Mouse (Mus musculus): ENCODE data around the gene Itsn2.
"Not testable (repeated sequence)": the region's sequence is repeated elsewhere in the genome, so short reads cannot be mapped to it uniquely, and the experiment has no call there.

Gene Itsn2

DNA sequence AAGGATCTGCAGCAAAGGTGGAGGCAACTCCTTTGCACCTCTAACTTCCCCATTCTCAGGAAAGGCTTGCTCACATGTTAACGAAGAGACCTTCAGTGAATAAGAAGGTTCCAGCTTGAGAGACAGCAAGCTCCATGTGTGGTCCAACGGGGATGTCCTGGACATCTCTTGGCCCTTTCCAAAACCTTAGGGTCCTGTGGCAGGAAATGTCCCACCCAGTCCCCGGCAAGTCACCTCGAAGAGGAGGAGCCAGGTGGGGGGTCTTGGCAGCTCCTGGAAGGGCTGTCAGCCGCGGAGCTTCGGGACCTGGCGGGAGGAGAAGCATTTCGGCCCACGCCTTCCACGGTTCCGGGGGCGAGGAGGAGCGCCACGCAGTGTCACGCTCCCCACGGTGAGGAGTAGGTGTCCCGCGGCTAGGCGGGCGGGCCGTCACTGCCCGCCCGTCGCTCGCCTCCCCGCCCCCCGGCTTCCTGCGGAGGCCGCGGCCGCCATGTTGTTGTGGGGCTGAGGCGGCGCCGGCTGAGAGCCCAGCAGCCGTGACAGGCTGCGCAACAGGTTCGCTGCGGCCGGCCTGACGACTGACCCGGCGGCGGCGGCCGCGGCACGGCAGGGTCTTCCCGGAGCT is at the start of gene Itsn2, which contains the start of gene Gm3625:
TSS of gene Itsn2 (plus strand) at position 98 of the 625 bp plus-strand sequence.
TSS of gene Gm3625 (minus strand) at position 387 of the 625 bp plus-strand sequence.
- DNase-seq (ENCODE audit: low read depth, low spot score) = peak; percentile 56

DNA sequence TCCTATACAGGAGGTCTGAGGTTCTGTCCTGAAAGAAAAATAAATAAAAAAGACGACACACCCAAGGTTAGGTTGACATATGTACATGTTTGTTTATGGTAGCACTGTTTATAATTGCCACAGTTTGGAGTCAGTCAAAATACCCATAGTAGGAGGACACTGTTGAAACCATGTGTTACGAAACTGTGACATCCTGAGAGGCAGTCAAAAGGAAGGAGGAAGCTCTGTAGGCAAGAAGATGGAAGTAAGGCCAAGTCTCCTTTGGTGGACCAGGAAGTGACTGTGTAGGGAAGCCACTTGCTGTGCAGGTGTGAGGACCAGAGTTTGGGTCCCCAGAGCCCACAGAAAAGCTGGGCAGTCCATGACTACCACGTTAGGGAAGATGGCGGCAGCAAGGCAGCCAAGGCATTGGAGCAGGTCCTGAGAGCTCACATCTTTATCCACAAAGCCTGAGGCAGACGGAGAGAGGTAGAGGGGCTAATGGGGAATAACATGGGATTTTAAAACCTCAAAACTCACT is 48.0 kb upstream of the Itsn2 start:
- no peak for DNase-seq (ENCODE audit: low read depth, low spot score)

DNA sequence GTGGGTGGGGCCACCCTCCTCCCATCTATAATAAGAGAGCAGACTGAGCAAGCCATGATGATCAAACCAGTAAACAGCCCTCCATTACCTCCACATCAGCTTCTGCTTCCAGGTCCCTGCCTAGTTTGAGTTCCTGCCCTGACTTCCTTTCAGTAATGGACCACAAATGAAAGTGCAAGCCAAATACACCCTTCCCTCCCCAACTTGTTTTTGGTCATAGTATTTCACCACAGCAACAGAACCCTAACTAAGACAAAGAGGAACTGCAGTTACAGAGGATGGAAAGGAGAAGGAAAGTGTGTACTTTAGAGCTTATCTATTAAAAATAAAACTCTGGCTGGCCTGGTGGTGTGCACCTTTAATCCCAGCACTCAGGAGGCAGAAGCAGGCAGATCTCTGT is 47.0 kb upstream of the Itsn2 start:
- DNase-seq (ENCODE audit: low read depth, low spot score) = no peak

DNA sequence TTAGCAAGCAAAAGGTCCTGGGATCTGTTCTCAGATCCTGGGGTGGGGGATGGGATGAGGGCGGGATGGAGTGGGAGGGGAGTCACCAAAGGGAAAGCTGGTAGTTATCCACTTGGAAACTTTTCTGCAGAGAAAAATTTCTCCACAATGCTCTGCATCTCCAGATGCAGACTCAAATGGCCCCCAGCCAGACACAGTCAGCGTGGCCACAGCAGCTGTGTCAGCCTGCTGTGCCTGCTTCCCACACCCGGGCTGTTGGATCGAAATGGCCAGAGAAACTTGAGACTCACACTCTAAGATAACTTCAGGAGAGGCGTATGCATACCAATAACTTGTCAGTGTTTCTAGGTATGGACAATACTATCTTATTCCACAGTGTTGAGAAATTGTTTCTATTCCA is 45.9 kb upstream of the Itsn2 start:
- no peak for DNase-seq (ENCODE audit: low read depth, low spot score)

DNA sequence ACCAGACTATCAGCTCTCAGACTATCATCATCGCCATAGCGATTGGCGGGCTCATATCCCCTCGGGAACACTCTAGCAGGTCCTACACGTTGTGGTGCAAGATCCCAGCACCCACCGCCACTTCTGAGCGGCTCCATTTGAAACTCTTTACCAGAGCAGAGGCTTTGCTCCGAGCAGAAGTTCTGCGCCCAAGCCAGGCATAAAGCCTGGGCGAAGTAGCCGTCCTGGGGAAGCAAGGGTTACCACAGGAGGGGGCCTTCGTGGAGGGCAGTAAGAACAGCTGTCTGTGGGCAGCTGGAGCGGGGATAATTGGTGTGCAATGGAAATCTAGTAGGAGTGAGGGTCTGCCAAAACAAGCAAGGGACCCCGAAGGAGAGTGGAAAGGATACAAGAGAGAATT is 44.9 kb upstream of the Itsn2 start:
- no peak for DNase-seq (ENCODE audit: low read depth, low spot score)

DNA sequence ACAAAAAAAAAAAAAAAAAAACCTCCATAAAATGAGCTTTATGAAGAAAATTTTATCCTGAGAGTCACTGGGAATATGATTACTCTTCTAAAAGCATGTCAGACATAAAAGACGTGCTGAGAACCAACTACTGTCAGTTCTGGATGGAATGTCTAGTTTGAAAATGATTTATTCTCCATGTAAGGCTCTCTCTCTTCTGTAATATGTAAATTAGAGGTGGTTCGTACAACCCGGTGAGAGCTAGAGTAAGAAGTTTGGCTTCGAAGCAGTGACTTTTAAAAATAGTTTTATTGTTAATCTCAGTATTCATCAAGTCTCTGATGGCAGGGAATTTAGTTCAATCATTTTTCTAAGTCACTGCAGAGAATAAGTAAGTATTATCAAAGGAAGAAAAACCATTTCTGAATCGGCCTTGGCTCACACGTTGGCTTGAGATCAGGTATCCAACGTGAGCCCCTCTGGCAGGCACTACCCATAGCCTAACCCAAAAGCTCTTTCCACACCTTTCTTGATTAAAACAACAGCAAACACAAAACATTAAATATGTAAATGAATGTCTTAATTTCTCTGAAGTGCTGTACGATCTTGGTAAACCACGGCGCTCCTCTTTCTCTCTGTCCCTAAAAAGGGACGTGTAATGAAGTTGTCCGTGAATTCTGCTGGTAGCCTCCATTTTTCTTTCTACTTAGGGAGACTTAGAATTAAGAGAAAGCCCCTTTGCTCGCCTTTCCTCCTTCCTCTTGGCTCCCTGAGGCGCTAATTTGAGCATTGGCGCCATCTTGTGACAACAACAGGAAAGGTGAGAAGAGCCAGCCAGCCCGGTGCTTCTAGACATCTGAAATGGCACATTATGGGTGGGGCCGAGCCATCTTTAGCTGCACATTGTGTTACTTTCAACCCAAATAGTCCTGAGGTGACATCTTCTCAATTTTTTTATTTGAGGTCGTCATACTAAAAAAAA is 44.1 kb upstream of the Itsn2 start:
- peak; percentile 67 for DNase-seq (ENCODE audit: low read depth, low spot score)

DNA sequence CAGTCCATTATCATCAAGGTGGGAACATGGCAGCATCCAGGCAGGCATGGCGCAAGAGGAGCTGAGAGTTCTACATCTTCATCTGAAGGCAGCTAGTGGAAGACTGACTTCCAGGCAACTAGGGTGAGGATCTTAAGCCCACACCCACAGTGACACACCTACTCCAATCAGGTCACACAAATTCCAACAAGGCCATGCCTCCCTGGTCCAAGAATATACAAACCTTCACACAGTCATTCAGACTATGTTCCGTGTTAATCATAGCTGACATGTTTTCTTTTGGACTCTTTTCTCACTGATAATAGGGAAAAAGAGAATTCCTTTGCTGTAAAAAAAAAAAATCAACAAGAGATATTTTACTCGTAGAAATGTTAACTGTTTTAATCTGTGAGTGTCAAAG is 38.7 kb upstream of the Itsn2 start:
- not testable (repeated sequence) for DNase-seq (ENCODE audit: low read depth, low spot score)

DNA sequence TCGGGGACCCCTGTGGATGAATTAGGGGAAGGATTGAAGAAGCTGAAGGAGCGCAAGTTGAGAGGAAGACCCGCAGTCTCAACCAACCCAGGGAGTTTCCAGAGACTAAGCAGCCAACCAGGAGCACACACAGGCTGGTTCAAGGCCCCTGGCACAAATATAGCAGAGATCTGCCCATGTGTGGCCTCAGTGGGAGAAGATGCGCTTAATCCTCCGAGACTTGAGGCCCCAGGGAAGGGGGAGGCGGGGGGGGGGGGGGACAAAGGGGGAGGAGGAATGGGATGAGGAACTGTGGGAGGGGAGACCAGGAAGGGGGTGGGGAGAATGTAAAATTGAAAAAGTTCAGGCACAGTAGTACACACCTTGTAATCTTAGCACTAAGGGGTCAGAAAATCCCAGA is 37.0 kb upstream of the Itsn2 start:
- no peak for DNase-seq (ENCODE audit: low read depth, low spot score)

DNA sequence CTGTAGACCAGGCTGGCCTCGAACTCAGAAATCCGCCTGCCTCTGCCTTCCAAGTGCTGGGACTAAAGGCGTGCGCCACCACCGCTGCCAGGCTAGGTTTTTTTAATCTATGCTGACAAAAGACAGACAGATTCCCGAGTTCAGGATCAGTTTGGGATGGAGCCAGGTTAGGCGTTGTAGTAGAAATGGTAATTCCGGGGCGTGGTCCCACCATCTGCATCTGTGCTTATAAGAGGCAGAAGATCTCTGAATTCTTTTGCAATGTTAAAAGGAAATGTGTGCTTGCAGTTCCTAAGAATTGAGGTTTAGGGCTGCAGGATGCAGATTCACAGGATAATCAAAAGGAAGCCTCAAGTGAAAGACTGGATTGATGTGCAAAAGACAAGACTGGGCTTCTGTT is 35.5 kb upstream of the Itsn2 start:
- no peak for DNase-seq (ENCODE audit: low read depth, low spot score)

DNA sequence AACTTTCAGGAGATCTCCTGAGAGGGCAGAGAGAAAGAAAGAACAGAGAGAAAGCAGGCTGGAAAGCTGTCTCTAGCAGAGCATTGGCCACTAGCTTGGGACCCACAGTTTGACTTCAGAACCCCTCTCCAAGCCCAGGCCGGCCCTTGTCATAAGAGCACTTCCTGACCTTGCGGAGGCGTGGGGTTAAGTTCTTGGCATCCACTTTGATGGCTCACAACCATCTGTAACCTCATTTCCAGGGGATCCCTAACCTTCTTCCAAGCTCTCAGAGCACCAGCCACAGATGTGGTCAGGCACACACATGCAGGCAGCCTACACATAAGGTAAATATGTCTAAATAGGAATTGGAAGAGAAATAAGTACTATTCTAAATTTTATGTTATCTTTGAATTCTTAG is 35.0 kb upstream of the Itsn2 start:
- DNase-seq (ENCODE audit: low read depth, low spot score) = no peak

DNA sequence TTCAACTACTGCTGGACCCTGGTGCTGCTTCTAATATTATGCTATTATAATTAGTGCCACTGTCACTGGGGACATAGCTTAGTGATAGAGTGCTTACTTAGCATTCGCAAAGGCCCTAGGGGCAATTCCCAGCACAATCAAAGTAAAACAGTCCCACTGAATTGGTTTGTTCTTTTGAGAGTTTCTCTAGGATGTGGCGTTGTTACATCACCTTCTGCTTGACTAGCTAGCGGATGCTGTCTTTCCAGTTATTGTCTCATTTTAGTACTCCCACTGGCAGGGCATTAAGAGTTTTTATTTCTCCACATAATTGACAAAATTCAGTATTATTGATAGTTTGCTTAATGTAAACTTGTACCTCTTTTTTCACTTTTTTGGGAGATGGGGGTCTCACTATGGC is 34.4 kb upstream of the Itsn2 start:
- DNase-seq (ENCODE audit: low read depth, low spot score) = no peak

DNA sequence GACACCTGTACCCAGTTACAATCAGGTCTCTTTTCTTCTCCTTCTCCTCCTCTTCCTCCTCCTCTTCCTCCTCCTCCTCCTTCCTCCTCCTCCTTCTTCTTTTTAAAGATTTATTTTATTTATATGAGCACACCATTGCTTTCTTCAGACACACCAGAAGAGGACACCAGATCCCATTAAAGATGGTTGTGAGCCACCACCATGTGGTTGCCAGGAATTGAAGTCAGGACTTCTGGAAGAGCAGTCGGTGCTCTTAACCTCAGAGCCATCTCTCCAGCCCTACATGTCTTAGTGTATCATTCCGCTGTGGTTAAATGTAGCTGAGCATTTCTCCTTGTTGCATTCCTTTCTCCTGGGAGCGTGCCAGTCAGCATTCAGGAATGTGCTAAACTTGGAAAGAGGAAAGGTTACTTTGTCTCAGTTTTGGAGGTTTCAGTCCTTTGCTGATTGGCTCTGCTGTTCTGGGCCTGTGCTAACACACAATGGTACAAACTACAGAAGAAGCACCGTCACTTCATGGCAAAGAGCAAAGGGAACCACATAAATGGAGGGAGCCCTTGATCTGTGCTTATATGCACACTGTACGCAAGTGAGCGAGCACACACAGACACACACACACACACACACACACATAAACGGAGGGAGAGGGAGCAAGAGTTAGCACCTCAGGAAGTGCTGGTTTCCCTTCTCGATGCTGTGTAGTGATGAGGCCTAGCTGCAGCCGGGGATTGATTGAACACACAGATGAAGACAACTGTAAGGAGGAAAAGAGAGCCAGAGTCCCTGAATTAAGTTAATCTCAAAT is 33.8 kb upstream of the Itsn2 start:
- DNase-seq (ENCODE audit: low read depth, low spot score) = no peak

DNA sequence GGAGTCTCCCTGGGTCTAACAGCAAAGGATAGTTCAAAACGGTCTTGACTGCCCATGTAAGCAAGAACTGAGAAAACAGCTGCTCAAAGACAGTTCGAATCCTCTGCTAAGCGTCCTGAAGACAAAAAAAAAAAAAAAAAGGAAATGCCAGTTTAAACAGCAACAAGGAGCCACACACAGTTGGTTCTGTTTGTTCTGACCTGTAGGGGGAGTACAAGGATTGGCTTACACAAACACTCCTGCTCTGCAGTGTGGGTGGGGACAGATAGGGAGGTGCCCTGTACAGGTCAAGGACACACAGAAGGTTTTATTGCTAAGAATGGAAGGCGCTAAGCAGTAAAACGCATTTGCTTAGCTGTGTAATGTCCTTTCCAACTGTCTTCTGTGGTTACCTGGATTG is 20.6 kb upstream of the Itsn2 start:
- peak; percentile 81 for DNase-seq (ENCODE audit: low read depth, low spot score)

DNA sequence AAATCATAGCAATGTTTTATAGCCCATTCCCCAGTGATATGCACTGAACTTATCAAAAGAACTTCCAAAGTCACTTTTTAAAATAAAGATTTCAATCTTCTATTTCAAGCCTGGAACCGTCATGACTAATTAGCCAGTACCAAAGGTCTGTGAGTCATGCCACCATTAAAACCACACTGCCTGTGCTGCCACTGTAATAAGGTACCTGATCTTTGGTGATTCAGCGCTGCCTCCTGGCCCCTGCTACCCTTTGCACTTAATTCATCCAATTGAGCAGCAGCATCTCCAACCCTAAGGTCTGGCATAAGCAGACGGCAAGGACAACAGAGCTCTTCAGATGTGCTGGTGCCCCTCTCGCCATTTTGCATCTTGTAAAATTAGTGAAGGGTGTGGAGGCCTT is 18.4 kb upstream of the Itsn2 start:
- no peak for DNase-seq (ENCODE audit: low read depth, low spot score)

DNA sequence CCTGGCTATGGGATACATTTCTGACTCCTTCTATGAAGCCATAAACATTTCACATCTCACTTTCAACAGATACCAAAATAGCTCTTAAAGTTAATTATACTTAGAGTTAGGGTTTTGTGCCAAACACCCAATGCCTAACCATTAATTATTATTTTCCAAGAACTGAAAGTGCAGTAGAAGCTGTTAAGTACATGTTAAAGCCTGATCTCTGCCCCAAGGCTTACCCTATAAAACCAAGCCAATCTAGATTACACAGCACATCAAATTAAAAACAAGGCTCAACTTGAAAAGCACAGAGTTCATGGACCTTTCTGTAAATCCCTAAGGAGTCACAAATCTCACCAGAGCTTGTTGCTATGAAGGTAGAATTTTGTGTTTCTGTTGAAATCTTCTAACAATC is 10.1 kb upstream of the Itsn2 start:
- DNase-seq (ENCODE audit: low read depth, low spot score) = no peak

DNA sequence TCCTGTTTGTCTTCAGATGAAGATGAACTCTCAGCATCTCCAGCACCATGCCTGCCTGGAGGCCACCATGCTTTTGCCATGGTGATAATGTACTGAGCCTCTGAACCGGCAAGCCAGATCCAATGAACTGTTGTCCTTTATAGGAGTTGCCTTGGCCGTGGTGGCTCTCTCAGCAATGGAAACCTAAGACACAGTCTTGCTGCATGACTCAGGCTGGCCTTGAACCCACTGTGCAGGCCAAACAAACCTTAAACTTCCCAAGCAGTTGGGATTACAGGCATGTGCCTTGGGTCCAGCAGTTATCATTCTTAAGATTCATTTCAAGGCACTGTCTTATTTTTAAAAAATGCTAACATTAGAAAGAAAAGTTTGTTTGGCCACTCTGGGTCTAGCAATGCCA is 4.6 kb upstream of the Itsn2 start:
- DNase-seq (ENCODE audit: low read depth, low spot score) = no peak

DNA sequence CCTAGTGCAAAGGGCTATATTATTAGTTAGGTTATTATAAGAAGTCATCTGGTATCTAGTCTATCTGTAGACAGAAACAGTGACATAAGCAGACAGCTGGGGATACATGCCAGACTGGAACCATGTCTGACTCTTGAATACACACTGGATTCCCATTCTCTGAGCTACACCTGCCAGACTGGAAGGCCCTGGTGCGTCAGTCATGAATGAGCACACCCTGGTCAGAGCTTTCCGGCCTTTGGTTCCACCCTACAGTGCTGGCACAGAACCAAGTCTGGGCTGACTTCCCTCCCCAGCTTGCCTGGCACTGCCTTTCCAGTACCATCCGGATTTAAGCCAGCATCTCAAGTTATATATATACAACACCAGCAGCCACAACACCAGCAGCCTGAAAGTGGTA is 3.8 kb upstream of the Itsn2 start:
- no peak for DNase-seq (ENCODE audit: low read depth, low spot score)

DNA sequence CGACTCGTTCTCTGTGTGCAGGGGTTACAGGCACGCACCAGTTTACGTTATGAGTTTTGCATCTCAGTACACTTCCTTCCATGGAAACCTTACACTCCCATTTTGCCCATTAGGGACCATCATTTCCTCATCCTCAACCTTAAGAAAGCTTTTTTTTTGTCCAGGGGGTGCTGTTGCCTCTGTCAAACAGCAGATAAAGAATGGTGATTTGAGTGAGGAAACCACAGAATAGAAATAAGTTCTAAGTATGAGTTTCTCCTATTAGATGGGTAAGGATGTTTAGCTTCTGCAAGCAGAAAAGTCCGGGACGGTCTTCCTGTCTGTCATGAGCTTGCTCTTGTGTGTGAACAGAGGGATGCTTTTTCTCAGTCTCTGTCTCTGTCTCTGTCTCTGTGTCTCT is 413 bp upstream of the Itsn2 start:
- no peak for DNase-seq (ENCODE audit: low read depth, low spot score)

DNA sequence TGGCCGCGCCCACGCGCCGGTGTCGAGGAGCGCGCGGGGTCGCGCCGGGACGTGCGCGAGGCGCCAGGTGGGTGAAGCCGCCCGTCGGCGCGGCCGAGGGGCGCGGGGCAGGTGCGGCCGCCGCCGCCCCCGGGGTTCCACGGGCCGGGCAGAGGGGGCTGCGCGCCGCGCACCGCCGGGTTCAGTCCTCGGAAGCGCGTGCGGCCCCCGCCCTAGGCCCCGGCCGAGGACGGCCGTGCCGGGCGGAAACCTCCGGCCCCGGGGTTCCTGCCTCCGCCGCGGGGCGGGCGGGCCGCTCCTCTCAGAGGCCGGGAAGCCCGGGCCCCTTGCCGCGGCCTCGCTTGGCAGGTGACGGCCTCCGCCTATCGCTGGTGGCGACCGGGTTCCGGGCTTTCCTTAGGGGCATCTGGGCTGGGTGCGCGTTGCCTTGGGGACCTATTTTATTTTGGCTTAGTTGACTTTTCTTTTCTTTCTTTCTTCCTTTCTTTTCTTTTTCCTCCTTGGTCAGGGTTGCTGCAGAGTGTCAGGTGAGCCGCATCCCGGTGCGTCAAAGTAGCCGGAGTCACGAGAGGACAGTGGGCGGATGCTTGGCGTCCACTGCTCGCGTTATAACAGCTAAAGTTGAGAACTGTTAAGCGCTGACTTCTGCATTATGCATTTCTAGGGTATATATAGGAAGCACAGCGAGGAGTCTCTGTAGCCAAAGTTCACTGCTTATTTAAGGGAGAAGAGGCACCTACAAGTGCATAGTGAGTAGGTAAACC is 910 bp downstream of the Itsn2 start:
- no peak for DNase-seq (ENCODE audit: low read depth, low spot score)

DNA sequence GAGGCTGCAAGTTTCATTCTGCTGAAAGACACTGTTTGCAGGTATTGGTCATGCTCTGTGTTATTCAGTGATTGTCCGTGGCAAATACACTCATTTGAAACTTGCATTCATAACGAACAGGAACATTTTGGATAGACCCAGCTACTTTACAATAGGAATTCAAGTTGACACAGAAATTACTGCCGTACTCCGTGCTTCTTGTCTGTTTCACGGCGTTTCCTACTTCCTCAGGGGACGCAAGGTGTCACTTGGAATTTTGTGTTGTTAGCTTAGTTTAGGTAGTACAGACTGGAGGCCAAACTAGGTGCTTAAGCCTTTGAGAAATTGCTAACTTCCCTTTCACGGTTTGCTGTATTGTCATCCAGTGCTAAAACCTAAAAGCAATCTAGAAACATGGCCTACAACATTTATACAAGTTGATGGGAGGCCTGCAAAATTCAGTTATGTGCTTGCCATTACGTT is 1.5 kb downstream of the Itsn2 start:
- DNase-seq (ENCODE audit: low read depth, low spot score) = no peak

DNA sequence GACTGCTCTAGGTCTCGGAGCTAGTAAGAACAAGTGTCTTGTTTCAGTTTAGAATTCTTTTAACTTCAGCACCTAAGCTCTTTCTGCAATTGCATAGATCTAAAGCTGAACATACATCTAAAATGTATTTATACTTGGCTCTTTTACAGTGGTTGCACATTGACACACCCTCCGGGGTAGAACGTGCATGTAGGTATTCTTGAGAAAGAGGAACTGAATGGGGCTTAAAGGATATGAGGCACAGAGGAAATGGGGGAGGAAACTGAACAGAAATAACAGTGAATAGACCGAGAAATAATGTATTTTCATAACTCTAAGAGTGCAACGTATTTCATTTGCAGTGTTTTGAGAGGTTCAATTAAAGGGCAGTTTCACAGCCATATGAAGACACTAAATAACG is 2.6 kb downstream of the Itsn2 start:
- no peak for DNase-seq (ENCODE audit: low read depth, low spot score)

Measured in retina, adult 2 months (tissue).